Mouse (Mus musculus) neutrophil, adult 59 days (primary cell): Measurements from ENCODE around the gene Pom121l12. TPM values are rescaled to one million over a fixed set of nuclear protein-coding genes. Genes with fewer than 3 reads are reported as not detected.

Experiments used
- total RNA-seq, 2 experiments: library from RNA; stranded (reverse); gene quantifications; 1 replicate in 1 of 2; 2 replicates in 1 of 2; pipeline ENCODE4 v1.2.4; 2023

The Pom121l12 gene
- total RNA-seq: not detected

DNA sequence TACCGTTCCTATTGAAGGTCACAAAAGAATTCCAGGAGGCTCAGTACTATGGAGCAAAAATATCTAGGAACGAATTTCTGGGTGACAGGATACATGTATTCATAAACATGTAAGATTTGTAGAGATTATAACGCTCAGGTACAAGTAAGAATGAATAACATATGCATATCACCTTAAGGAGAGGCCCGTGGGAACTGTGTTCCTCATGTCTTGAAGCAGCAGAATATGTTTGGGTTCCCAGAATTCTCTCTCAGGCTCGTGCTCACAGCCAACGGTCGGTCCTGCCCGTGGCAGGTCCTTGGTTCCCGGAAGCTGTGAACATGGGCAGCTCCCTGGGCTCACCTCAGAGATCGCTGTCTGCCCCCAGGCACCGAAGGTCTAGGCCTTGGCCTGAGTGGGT is at the start of gene Pom121l12:
Gene Pom121l12 (plus strand): TSS at position 301 of the 400 bp plus-strand sequence.

